Mouse (Mus musculus) common myeloid progenitor, adult 5-6 weeks (primary cell): ENCODE measurements around the gene Rnasek. TPM values are rescaled to one million over a fixed set of nuclear protein-coding genes. Genes with fewer than 3 reads are reported as not detected.

Experiments used
- ATAC-seq: replicated peaks from 2 replicates; pipeline ENCODE4 v1.8.0; 2016; ENCODE audit warnings: low read depth, mild to moderate bottlenecking, moderate TSS enrichment, inconsistent platforms; ENCODE audit not compliant: poor library complexity, severe bottlenecking
- total RNA-seq: library from RNA; stranded (forward); fragments of 200-1000, 187-1606 nt; gene quantifications from 2 replicates; pipeline ENCODE4 v1.2.3, GENCODE M21; 2017

The Rnasek gene
- total RNA-seq, 1 experiment from 2014 or later, result 25.7 TPM

DNA sequence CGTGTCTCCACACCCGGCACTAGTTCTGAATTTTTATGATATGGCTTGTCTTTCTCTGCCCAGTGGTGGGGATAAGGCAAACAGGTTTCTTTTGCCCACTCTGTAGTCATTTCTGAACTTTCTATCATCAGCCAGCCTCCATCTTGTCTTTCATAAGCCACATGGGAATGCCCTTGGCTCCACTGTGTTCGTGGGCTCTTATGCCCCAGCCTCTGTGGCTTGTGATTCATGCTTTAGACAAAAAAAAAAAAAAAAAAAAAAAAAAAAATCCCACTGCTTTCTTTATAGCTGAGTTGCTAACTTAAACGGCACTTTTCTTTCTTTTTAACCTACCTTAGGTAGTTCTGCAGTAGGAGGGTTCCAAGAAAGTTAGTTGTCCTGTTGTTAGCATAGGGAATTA is 47.5 kb downstream of the Rnasek start:
- ATAC-seq, result no peak

DNA sequence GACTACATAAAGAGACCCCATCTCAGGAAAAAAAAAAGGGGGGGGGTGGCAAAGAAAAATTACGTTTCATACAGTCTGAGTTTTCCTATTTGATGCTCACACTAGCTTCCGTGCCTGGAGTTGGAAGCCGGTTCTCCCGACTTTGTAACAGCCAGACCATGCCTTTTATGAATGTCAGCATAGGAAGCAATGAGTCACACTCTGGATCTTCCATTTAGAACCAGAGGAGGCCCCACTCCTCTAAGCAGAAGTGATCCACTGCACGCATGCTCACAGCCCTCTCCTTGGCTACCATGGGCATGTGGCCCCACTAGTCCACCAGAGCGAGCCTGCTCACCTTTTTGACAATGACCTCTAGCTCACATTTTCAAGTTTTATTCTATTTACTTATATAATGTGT is 48.5 kb downstream of the Rnasek start:
- no peak for ATAC-seq

DNA sequence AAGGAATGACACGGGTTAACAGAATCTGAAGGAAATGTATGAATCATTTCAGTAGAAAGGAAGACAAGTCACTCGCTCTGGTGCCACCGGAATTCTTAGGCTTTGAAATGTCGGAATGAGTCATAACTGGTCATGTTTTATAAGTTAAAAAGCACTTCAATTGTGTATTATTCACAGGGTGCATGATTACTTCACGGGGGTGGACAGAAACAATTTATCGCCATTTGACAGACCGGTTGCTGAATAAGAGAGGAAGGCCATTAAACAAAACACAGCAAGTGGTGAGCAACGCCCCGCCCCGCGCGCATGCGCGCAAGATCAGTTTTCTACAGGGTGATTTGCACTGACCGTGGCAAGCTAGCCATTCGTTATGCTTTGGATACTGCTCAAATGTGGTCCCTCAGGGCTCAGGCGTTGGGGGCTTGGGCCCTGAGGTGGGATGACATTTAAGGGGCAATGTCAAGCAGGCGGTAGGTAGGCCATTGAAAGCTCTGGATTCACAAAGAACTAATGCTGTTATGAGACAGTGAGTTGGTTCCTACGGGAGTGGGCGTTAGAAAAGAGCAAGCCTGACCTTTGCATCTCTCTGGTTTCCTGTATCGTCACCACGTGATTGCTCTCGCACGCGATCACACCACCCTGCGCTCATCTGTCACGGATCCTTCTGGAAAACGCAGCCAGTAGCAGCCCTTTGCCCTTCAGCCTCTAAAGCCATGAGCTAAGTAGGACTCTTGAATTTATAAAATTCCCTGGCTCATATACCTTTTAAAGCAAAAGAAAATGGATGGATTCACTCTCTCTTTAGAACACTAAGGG is 50.1 kb downstream of the Rnasek start:
- no peak for ATAC-seq

Other genes starting within 250 kb of the Rnasek start
- gene Gabarap, start 248.7 kb downstream of the Rnasek start, total RNA-seq, result 163 and 255 TPM in 2 replicates
- 40.9 and 59.2 TPM in 2 replicates for gene Phf23, start 244.1 kb downstream of the Rnasek start, total RNA-seq
- 12.6 and 13.1 TPM in 2 replicates for gene Dvl2, start 239.2 kb downstream of the Rnasek start, total RNA-seq
- 43.7 and 46.0 TPM in 2 replicates for gene Acadvl, start 224.4 kb downstream of the Rnasek start, total RNA-seq
- gene Dlg4, start 222.9 kb downstream of the Rnasek start, total RNA-seq, result 3.0 and 5.2 TPM in 2 replicates
- gene Asgr1, start 185.8 kb downstream of the Rnasek start, total RNA-seq, result 0.82 TPM in 1 of 2 replicates, not detected in the other
- not detected in 2 replicates for gene Asgr2, start 147.2 kb downstream of the Rnasek start, total RNA-seq
- 1.1 and 1.5 TPM in 2 replicates for gene Mgl2, start 109.5 kb downstream of the Rnasek start, total RNA-seq
- 7.7 and 7.9 TPM in 2 replicates for gene Clec10a, start 83.6 kb downstream of the Rnasek start, total RNA-seq
- 0.49 and 0.78 TPM in 2 replicates for gene Slc16a11, start 27.1 kb downstream of the Rnasek start, total RNA-seq
- 4.1 and 4.8 TPM in 2 replicates for gene Slc16a13, start 18.8 kb downstream of the Rnasek start, total RNA-seq
- gene Bcl6b, start 10.0 kb downstream of the Rnasek start, total RNA-seq, result 0.41 and 0.82 TPM in 2 replicates
- 43.5 and 49.9 TPM in 2 replicates for gene 0610010K14Rik, start 1.9 kb downstream of the Rnasek start, total RNA-seq
- gene Gm21988, start within 50 bp of the Rnasek start, total RNA-seq, result not detected in 2 replicates
- 0.37 TPM in 1 of 2 replicates, not detected in the other for gene Alox12, start 15.5 kb upstream of the Rnasek start, total RNA-seq
- not detected in 2 replicates for gene Alox12e, start 82.8 kb upstream of the Rnasek start, total RNA-seq
- not detected in 2 replicates for gene Alox15, start 112.2 kb upstream of the Rnasek start, total RNA-seq
- gene Pelp1, start 170.2 kb upstream of the Rnasek start, total RNA-seq, result 13.4 and 16.5 TPM in 2 replicates
- 43.6 and 46.6 TPM in 2 replicates for gene Arrb2, start 192.8 kb upstream of the Rnasek start, total RNA-seq
- 36.3 and 43.1 TPM in 2 replicates for gene Med11, start 212.1 kb upstream of the Rnasek start, total RNA-seq
- not detected in 2 replicates for gene Zmynd15, start 219.6 kb upstream of the Rnasek start, total RNA-seq
- gene Cxcl16, start 220.1 kb upstream of the Rnasek start, total RNA-seq, result not detected in 2 replicates